Mouse (Mus musculus) embryonic facial prominence, embryonic 12.5 days (tissue): ENCODE data around the gene Ssh2. TPM values are rescaled to one million over a fixed set of nuclear protein-coding genes. Genes with fewer than 3 reads are reported as not detected.

Experiments
- ATAC-seq: fragments of 200-750 bp; cut with Nextera tagmentation; 2 replicates; pipeline ENCODE4 v1.8.0; 2017; ENCODE audit not compliant: insufficient number of reproducible peaks, insufficient read depth, low FRiP score, low TSS enrichment
- H3K27ac ChIP-seq: fragments of 300-500 bp; sonication (generic); 2 replicates; pipeline ENCODE4 v1.5.1; 2016; ENCODE audit warnings: mild to moderate bottlenecking
- H3K27me3 ChIP-seq: fragments of 300-500 bp; sonication (generic); 2 replicates; pipeline ENCODE4 v1.6.1; 2016; ENCODE audit warnings: mild to moderate bottlenecking, moderate library complexity
- H3K36me3 ChIP-seq: fragments of 300-500 bp; sonication (generic); 2 replicates; pipeline ENCODE4 v1.6.1; 2016; ENCODE audit warnings: mild to moderate bottlenecking
- H3K4me1 ChIP-seq: fragments of 300-500 bp; sonication (generic); 2 replicates; pipeline ENCODE4 v1.6.1; 2016
- H3K4me2 ChIP-seq: fragments of 300-500 bp; sonication (generic); replicated peaks from 2 replicates; pipeline ENCODE4 v1.6.1; 2016; ENCODE audit warnings: mild to moderate bottlenecking, moderate library complexity
- H3K4me3 ChIP-seq: fragments of 300-500 bp; sonication (generic); 2 replicates; pipeline ENCODE4 v1.5.1; 2016; ENCODE audit warnings: mild to moderate bottlenecking
- H3K9ac ChIP-seq: fragments of 300-500 bp; sonication (generic); 2 replicates; pipeline ENCODE4 v1.6.1; 2016; ENCODE audit warnings: mild to moderate bottlenecking, moderate library complexity
- H3K9me3 ChIP-seq: fragments of 300-500 bp; sonication (generic); 2 replicates; pipeline ENCODE4 v1.6.1; 2016; ENCODE audit warnings: mild to moderate bottlenecking, moderate library complexity
- WGBS: fragments of 180-500 bp; shearing (Covaris S2); methylation state at CpG from one replicate; pipeline ENCODE4 v1.1.7; 2016; 5-methylcytosine and 5-hydroxymethylcytosine counted together
- polyA plus RNA-seq: library from polyadenylated mRNA; unstranded; fragments of >200 nt; fragmentation: Nextera tagmentation; extraction: Ambion mirVana; gene quantifications from 2 replicates; pipeline ENCODE4 v1.2.1, GENCODE M21; 2016

The Ssh2 gene
- polyA plus RNA-seq, 1 experiment from 2014 or later: 10.5 TPM

DNA sequence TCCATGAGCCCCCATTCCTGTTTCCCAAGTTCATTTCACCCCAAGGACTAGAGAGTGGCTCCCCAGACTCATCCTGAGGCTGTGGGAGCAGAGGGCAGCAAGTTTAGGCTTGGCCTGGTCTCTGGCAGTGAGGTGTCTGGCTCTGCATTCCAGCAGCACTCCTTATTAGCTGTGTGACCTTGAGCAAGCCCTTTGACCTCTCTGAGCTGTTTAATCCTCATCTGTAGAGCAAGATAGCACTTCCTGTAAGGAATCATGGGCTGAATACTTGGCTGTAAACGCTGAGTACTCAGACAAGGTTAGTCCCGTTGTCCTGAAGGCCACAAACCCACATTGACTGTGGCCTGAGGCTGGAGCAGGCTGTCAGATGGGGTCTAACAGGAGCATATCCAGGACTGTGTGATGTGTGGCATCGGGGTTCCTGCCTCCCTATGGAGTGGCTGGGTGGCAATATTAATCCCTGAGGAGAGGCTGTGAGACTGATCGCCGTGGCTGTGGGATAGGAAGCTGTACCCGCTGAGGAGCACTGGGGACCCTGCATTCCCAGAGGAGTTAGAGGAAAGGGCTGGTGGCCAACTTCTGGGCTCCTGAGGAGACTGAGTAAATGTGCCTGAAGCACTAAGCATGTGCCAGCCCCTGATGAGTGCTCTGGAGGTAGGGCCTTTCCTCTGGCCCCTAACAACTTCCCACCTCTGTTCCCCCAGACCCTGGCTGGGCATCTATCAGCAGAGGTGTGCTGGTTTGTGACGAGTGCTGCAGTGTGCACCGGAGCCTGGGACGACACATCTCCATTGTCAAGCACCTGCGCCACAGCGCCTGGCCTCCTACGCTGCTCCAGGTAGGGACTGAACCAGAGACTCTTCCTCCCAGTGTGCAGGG lies 282.4 kb downstream of the Ssh2 start:
- H3K4me2 ChIP-seq: peak overlapping the region; percentile 13; the same call in 1 of the 2 replicates
- WGBS: 60% methylated on average over 12 of the region's 12 CpGs
- H3K36me3 ChIP-seq: peaks cover 39% of the 10 kb centered on the region
- no peaks in the 10 kb centered on the region for H3K9me3 ChIP-seq
- ATAC-seq: no peak
- no peaks in the 10 kb centered on the region for H3K27me3 ChIP-seq
- no peak overlapping the region for H3K9ac ChIP-seq
- peak overlapping the region; percentile 63; the same call in 1 of the 2 replicates for H3K27ac ChIP-seq
- H3K4me3 ChIP-seq: no peak overlapping the region
- peaks cover 43% of the 10 kb centered on the region for H3K4me1 ChIP-seq

DNA sequence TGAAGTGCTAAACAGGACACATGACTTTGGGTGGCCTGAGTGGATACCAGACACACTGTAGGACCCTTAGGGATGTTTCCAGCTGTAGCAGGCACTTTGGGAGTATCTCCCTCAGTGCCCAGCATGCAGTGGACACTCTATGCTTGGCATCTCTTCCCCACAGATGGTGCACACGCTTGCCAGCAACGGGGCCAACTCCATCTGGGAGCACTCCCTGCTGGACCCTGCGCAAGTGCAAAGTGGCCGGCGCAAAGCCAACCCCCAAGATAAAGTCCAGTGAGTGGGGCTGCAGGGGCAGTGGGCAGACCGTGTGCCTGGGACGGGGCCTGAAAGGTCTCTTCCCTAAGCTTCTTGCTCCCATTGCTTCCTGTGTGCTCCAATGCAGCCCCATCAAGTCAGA lies 283.3 kb downstream of the Ssh2 start:
- Histone ChIP-seq H3K9ac (no peak overlapping the region), H3K9me3 (no peaks in the 10 kb centered on the region), H3K4me3 (no peak overlapping the region), H3K36me3 (peaks cover 48% of the 10 kb centered on the region), H3K4me1 (peaks cover 38% of the 10 kb centered on the region), H3K27me3 (no peaks in the 10 kb centered on the region), H3K4me2 (no peak overlapping the region), H3K27ac (no peak overlapping the region)
- 90% methylated on average over 7 of the region's 7 CpGs for WGBS
- ATAC-seq: no peak

DNA sequence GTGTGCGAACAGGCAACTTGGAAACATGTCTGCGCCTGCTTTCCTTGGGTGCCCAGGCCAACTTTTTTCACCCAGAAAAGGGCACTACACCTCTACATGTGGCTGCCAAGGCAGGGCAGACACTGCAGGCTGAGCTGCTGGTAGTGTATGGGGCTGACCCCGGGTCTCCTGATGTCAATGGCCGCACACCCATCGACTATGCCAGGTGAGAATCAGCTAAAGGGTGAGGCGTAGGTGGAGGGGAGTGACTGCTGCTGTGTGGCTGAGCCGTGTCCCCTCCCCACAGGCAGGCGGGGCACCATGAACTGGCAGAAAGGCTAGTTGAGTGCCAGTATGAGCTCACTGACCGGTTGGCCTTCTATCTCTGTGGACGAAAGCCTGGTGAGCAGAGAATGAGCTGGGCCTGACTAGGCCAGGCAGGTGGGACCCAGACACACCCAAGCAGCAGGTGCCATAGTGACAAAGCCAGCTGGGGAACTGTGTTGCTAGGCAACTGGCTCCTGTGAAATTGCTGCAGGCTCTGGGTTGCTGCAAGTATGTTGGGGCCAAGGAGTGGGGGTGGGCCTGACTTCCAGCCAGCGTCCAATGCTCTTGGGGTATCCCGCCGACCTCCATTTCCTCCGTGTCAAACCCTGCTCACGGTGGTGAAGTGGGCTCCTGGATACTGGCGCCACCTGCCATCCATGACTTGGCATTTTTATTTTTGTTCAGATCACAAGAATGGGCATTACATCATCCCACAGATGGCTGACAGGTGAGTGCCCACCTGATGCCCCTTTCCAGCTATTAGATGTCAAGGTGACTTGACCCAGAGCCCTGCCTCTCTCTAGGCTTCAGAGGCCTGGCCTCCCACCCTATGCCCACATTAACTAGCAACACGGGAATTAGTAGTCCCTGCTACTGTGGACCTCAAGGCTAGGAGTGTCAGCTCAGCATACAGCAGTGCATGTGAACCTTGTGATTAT lies 284.6 kb downstream of the Ssh2 start:
- H3K9ac ChIP-seq: no peak overlapping the region
- 81% methylated on average over 17 of the region's 17 CpGs for WGBS
- no peak for ATAC-seq
- H3K4me1 ChIP-seq: peaks cover 26% of the 10 kb centered on the region
- H3K27me3 ChIP-seq: no peaks in the 10 kb centered on the region
- peaks cover 61% of the 10 kb centered on the region for H3K36me3 ChIP-seq
- H3K27ac ChIP-seq: no peak overlapping the region
- H3K4me2 ChIP-seq: no peak overlapping the region
- H3K4me3 ChIP-seq: no peak overlapping the region
- H3K9me3 ChIP-seq: no peaks in the 10 kb centered on the region

DNA sequence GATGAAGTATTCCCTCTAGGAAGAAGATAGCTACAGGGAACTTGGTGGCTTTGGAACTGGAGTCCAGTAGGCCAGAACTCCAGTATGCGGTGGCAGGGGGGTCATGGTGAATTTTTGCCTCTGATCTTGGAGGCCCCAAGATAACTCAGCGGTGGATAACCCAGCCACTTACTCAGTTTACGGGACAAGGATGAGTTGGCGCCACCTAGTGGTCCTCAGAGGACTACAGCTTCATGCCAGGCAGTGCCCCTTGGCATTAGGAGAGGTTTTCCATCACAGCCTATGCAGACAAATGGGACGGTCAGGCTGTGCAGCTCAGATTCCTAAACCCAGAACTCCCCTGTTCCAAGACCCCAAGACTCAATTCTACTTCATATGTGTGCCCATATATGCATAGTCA lies 285.3 kb downstream of the Ssh2 start:
- no peaks in the 10 kb centered on the region for H3K9me3 ChIP-seq
- no peak for ATAC-seq
- H3K4me1 ChIP-seq: peaks cover 22% of the 10 kb centered on the region
- H3K27ac ChIP-seq: no peak overlapping the region
- H3K36me3 ChIP-seq: peaks cover 68% of the 10 kb centered on the region
- 23% methylated on average over 5 of the region's 5 CpGs for WGBS
- H3K27me3 ChIP-seq: no peaks in the 10 kb centered on the region
- H3K4me3 ChIP-seq: no peak overlapping the region
- no peak overlapping the region for H3K9ac ChIP-seq
- no peak overlapping the region for H3K4me2 ChIP-seq

DNA sequence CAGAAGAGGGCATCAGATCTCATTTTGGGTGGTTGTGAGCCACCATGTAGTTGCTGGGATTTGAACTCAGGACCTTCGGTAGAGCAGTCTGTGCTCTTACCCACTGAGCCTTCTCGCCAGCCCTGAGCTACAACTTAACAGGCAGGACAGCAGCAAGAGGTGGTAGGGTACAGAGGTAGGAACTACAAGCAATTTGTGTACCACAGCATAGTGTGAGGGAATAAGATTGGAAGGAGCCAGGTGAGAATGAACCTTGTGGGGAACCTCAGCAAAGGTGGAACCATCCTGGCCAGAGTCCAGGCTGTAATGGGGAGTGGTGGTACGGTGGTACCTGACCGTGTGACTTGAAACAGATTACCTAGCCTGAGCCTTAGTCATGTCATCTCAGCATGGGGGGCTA lies 285.9 kb downstream of the Ssh2 start:
- H3K9ac ChIP-seq: no peak overlapping the region

DNA sequence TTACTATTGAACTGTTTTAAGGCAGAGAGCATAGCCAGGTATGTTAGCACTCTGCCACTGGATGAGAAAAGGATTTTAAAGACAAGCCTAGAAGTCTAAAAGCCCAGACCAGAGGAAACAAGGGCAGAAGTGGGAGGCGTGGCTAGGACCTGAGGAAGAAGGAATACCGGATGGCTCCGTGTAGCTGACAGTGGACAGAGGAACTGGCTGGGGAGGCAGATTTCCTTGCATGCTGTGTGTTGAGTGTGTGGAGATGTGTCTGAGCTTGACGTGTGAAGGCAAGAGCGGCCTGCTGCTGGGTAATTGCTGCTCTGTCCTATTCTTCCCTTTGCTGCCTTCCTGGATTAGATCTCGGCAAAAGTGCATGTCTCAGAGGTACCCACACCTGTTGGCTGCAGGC lies 286.4 kb downstream of the Ssh2 start:
- Histone ChIP-seq H3K9ac (no peak overlapping the region), H3K4me3 (no peak overlapping the region), H3K27me3 (no peaks in the 10 kb centered on the region), H3K4me1 (peaks cover 15% of the 10 kb centered on the region), H3K9me3 (no peaks in the 10 kb centered on the region), H3K27ac (no peak overlapping the region), H3K36me3 (peaks cover 79% of the 10 kb centered on the region), H3K4me2 (no peak overlapping the region)
- WGBS: 81% methylated on average over 6 of the region's 6 CpGs
- no peak for ATAC-seq

More for the DNA sequence above, 285.9 kb downstream of the Ssh2 start:
- ATAC-seq: no peak
- no peaks in the 10 kb centered on the region for H3K27me3 ChIP-seq
- peaks cover 20% of the 10 kb centered on the region for H3K4me1 ChIP-seq
- H3K9me3 ChIP-seq: no peaks in the 10 kb centered on the region
- 91% methylated on average over 4 of the region's 4 CpGs for WGBS
- H3K27ac ChIP-seq: no peak overlapping the region
- H3K36me3 ChIP-seq: peaks cover 74% of the 10 kb centered on the region
- no peak overlapping the region for H3K4me3 ChIP-seq
- no peak overlapping the region for H3K4me2 ChIP-seq

DNA sequence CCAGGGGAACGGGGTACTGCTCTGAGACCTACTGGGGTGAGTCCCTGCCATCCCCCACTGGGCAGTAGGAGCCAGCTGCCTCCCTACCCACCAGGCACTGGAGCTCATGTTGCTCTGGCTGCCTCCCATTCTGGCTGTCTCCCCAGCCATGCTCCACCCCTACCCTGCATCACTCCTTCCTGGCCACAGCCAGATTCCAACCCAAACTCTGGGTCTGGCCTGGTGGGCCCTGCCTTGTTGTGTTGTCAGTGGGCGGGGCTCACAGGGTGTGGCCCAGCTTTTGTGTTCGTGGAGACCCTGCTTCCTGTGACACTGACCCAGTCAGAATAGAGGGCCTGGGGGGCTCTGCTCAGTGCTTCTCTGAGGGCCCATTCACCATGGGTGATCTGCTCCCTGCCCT lies 287.4 kb downstream of the Ssh2 start:
- H3K36me3 ChIP-seq: peaks cover 80% of the 10 kb centered on the region
- no peak overlapping the region for H3K4me2 ChIP-seq
- ATAC-seq: no peak
- H3K9me3 ChIP-seq: no peaks in the 10 kb centered on the region
- no peaks in the 10 kb centered on the region for H3K27me3 ChIP-seq
- no peak overlapping the region for H3K9ac ChIP-seq
- 57% methylated on average over 3 of the region's 3 CpGs for WGBS
- H3K27ac ChIP-seq: no peak overlapping the region
- H3K4me3 ChIP-seq: no peak overlapping the region
- H3K4me1 ChIP-seq: peaks cover 11% of the 10 kb centered on the region

DNA sequence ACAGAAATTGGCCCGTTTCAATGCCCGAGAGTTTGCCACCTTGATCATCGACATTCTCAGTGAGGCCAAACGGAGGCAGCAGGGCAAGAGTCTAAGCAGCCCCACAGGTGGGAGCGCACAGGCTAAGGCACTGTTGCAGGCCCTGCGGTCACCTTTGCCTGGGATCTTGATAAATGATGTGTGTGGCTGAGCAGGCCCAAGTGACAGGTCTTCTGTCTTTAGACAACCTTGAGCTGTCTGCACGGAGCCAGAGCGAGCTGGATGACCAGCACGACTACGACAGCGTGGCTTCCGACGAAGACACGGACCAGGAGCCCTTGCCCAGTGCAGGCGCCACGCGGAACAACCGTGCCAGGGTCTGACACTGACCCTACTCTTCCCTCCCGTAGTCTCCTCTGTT lies 288.3 kb downstream of the Ssh2 start:
- H3K4me1 ChIP-seq: peaks cover 18% of the 10 kb centered on the region
- no peak for ATAC-seq
- no peak overlapping the region for H3K4me3 ChIP-seq
- no peak overlapping the region for H3K9ac ChIP-seq
- no peak overlapping the region for H3K4me2 ChIP-seq
- H3K36me3 ChIP-seq: peaks cover 73% of the 10 kb centered on the region
- WGBS: 94% methylated on average over 19 of the region's 19 CpGs
- no peaks in the 10 kb centered on the region for H3K9me3 ChIP-seq
- no peak overlapping the region for H3K27ac ChIP-seq
- no peaks in the 10 kb centered on the region for H3K27me3 ChIP-seq

DNA sequence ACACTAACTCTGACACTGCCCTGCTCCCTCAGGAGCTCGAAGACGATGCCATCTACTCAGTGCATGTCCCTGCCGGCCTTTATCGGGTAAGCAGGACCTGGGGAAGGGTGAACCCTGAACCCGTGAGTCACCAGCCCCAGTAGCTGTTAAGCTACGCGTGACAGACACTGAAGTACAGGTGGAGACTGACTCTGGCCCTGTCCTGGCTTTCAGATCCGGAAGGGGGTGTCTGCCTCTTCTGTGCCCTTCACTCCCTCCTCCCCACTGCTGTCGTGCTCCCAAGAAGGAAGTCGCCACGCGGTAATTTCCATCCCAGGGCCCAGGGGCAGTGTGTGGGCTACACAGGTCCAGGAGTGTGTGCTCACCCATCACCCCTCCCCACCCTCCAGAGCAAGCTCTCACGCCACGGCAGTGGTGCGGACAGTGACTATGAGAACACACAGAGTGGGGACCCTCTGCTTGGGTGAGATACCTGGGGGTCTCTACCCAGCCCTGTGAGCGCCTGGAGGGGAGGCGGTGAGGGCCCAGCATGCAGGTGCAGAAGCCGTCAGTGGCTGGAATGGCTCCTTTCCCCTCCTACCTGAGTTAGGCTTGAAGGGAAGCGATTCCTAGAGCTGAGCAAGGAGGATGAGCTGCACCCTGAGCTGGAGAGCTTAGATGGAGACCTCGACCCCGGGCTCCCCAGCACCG lies 289.3 kb downstream of the Ssh2 start:
- H3K4me3 ChIP-seq: no peak overlapping the region
- no peak overlapping the region for H3K27ac ChIP-seq
- no peaks in the 10 kb centered on the region for H3K27me3 ChIP-seq
- no peak overlapping the region for H3K4me2 ChIP-seq
- ATAC-seq: no peak
- H3K36me3 ChIP-seq: peaks cover 63% of the 10 kb centered on the region
- H3K4me1 ChIP-seq: peaks cover 15% of the 10 kb centered on the region
- no peak overlapping the region for H3K9ac ChIP-seq
- no peaks in the 10 kb centered on the region for H3K9me3 ChIP-seq
- WGBS: 90% methylated on average over 22 of the region's 22 CpGs

DNA sequence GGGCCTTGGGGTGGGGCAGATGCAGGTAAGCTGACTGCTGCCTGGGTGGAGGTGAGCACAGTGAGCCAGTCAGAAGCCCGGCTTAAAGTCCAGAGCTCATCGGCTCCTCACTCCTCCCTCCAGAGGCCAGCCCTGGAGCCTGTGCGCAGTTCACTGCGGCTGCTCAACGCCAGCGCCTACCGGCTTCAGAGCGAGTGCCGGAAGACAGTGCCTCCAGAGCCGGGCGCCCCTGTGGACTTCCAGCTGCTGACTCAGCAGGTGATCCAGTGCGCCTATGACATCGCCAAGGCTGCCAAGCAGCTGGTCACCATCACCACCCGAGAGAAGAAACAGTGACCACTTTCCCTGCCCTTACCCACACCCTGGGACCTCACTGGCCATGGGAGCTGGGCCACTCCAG lies 290.2 kb downstream of the Ssh2 start:
- Histone ChIP-seq H3K4me3 (no peak overlapping the region), H3K27me3 (no peaks in the 10 kb centered on the region), H3K4me2 (no peak overlapping the region), H3K9me3 (no peaks in the 10 kb centered on the region), H3K9ac (no peak overlapping the region), H3K36me3 (peaks cover 57% of the 10 kb centered on the region), H3K4me1 (peaks cover 12% of the 10 kb centered on the region), H3K27ac (no peak overlapping the region)
- no peak for ATAC-seq
- 82% methylated on average over 14 of the region's 14 CpGs for WGBS

DNA sequence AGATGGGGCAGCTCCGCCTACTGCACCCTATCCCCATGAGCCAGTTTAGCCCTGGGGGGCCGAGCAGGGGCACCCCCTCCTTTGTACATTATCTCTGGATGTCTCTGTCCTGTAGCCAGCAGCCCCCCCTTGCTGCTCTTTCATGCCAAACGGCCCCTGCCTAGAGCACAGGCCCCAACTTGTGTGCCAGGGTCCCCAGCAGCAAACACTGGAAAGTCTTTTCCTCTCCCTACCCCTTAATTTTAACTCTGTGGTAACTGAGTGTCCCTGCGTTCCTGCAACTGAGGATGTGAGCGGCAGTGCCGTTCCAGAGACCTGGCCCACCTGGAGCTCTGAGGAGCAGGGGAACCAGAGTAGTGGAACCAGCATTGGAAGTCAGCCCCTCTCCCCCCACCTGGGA lies 290.9 kb downstream of the Ssh2 start:
- H3K27ac ChIP-seq: no peak overlapping the region
- H3K27me3 ChIP-seq: no peaks in the 10 kb centered on the region
- peaks cover 15% of the 10 kb centered on the region for H3K4me1 ChIP-seq
- peaks cover 56% of the 10 kb centered on the region for H3K36me3 ChIP-seq
- WGBS: 82% methylated on average over 6 of the region's 6 CpGs
- no peak overlapping the region for H3K4me2 ChIP-seq
- H3K4me3 ChIP-seq: no peak overlapping the region
- H3K9me3 ChIP-seq: no peaks in the 10 kb centered on the region
- no peak for ATAC-seq
- no peak overlapping the region for H3K9ac ChIP-seq
